Mouse (Mus musculus) right cerebral cortex, postnatal 25 days (tissue): Measurements from ENCODE around the gene Ppp5c.
"Not testable (repeated sequence)": the region's sequence is repeated elsewhere in the genome, so short reads cannot be mapped to it uniquely, and the experiment has no call there.

ENCODE experiments used
- DNase-seq: peaks from one replicate; pipeline ENCODE4 v3.0.0; 2022

The Ppp5c gene

GRCm38 (mm10) chr7:17027588-17028343 is at the start of gene Ppp5c:
TSS of gene Ppp5c (minus strand) at chr7:17027924.
- DNase-seq = peak; percentile 91

GRCm38 (mm10) chr7:17076542-17076941 is 48.8 kb upstream of the Ppp5c start:
- DNase-seq = no peak

GRCm38 (mm10) chr7:17073904-17074615 is 46.3 kb upstream of the Ppp5c start, which contains the start of gene Psg16:
TSS of gene Psg16 (plus strand) at chr7:17074040.
- DNase-seq = peak; percentile 68

GRCm38 (mm10) chr7:17073513-17073903 is 45.8 kb upstream of the Ppp5c start:
- no peak for DNase-seq

GRCm38 (mm10) chr7:17067651-17068050 is 39.9 kb upstream of the Ppp5c start:
- DNase-seq = not testable (repeated sequence)

GRCm38 (mm10) chr7:17067000-17067399 is 39.3 kb upstream of the Ppp5c start:
- no peak for DNase-seq

DNA sequence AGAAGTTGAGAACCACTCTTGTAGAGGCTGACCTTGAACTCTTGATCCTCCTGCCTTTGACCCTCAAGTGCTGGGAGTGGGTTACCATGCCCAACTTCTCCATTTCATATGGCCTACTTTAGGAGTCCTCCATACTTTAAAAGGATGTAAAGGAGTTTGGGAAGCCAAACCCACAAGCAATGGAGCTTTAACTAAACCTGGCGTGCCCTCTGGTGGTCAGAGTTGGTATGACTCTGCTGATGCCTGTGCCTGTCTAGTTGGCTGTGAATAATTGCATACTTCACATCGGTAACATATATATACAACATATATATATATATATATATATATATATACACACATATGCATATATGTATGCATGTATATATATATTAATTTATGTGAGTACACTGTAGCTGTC is 38.7 kb upstream of the Ppp5c start:
- DNase-seq = peak; percentile 80

DNA sequence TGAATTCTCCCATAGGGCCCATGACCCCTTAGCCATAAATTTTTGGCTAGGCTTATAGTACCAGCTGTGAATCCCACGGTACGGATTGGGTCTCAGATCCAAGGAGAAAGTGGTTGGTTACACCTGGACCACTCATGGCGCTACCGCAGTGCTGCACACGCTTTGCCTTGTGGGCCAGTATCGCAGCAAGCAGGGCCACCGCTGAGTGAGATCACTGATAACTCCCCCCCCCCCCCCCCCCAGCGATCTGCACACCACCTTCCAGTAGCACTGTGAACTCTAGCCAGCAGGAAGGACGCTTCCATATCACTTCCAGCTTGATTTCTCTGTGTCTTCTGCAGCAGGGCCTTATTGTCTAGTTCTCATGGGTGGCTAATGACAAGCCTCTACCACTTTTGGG is 37.9 kb upstream of the Ppp5c start:
- DNase-seq = no peak

DNA sequence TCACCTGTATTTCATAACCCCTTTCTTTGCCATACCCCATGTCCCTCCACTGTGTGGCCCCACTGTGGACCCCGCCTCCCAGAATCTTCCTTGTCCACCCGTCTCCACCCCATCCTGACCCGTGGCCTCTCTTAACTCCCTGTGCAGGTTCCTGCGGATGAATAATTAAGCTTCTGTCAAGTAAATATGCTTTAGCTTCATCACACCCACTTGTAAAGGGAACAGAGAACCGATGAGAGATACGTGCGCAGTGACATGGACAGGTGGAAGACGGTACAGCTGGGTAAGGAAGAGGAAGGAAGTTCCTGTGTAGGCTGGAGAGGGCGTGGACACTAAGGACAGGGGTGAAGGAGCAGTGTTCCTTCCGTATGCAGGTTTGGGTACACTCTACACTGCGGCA is 35.1 kb upstream of the Ppp5c start:
- no peak for DNase-seq

DNA sequence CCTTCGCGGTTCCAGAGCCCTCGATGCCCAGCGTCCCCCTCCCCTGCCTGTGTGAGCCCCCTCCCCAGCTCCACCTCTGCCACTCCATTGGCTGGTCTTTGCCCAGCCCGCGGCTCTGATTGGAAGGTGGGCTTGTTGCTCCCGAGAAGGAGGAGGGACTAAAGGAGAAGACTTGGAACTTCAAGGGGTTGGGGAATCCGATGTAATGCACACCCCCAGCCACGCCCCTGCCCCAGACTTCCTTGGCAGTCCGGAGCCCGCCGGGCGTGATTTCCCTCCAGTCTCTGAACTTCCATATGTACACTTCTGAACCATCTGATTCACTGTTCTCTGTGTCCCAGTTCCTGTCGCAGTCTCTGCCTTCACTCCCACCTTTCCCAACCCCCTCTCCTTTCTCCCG is 34.7 kb upstream of the Ppp5c start, which contains the start of gene Hif3a:
Gene Hif3a, minus strand, starts transcription at position 39 of the 400 bp plus-strand sequence.
- DNase-seq = no peak

GRCm38 (mm10) chr7:17060782-17061605 is 33.3 kb upstream of the Ppp5c start:
- no peak for DNase-seq

DNA sequence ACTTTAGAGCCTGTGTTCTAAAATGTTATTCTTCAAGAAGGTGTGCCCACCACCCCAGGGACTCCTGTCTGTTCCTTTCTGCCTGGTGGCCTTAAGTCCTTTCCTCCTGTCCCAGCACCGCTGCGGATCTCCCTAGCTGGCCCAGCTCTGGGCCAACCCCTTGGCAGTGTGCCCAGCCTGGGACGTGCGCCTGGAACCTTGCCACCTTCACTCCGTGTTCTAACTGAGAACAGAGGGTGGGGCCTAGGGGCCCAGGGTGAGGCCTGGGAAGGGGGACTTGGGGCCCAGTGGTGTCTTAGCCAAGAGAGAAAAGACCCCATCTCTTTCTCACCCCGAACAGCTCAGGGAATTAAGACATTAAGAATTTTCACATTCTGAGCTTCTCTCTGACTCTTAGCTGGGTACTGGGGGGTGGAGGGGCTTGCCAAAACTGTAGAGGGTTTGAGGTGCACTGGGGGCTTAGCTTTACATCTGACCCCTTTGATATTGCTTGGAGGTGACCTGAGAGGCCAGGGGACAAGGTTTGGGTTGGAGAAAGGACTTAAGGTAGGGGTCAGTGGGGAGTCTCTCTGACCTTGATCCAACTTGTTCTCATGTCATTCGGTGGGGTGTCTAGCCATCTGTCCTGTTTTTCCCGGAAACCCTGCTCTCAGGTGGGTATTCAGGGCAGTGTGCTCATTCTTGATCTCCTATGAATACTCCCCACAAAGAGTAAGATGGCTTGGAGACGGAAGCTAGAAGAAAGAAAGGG is 32.5 kb upstream of the Ppp5c start:
- peak; percentile 78 for DNase-seq

GRCm38 (mm10) chr7:17059463-17059844 is 31.7 kb upstream of the Ppp5c start:
- no peak for DNase-seq

- DNase-seq = no peak
These were observed 31.2 kb upstream of the Ppp5c start for GRCm38 (mm10) chr7:17058816-17059462.

DNA sequence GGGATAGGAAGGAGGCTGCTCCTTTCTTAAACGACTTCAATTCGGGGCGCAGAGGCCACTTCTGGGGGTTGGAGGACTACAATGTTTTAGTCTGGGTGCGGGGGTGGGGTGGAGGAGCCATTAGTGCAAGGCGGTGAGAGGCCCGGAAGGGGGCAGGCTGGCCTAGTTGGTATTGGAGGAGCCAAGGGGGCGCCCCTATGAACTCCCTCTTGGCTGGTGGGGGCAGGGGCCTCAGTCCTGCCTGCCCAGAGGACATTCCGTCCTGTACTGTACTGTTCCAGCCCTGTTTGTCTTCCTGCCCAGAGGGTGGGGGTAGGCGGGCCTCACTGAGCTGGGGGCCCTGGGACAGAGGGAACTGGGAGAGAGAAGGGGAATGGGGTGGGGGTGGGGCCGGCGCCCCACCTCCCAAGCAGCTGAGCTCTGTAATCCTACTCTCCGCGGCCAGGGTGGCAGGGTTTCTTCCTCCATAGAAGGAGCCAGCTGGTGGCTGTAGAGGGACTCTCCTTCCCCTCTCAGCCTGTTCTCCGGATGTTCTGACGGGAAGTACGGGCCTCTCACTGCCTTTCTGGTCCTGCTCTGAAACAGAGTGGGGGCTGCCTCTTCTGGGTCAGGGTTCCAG is 30.5 kb upstream of the Ppp5c start:
- peak; percentile 64 for DNase-seq

DNA sequence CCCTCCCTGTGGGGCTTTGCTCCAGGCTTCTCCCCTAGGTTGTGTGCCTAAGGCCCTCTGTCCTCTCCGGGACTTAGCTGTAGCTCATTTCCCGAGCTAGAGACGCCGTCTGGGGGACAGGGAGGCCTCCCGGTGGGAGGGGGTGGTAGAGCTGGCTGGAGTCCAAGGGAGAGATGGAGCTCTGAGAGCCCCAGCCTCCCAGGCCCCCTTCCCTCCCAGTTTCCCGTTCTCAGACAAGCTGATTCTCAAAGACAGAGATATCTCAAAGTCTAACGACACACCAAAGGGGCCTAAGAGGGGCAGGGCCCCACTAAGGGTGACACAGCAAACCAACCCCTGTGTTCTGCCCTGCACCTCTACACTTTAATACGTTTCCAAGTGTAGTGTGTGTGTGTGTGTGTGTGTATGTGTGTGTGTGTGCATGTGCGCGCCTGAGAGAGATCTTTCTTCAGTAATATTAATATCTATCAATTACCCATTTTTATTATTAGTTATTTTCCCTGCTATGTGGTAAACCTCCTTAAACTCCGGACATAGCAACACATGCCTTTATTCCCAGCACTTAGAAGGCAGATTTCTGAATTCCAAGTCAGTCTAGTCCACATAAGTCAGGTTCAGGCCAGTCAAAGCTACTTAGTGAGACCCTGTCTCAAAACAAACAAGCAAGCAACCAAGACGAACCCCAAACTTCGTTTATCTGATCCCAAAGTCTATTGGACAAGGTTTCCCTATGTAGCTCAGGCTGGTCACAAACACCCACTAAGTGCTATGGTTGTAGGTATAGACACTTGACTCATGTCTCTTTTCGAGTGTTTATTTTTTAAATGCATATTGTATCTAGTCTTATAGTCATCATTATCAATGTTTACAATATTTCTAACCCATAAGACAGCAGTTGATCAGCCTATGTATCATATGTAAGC is 29.1 kb upstream of the Ppp5c start:
- no peak for DNase-seq

- DNase-seq = peak; percentile 91
These were observed 28.4 kb upstream of the Ppp5c start for GRCm38 (mm10) chr7:17056081-17056581.

- DNase-seq = no peak
These were observed 27.7 kb upstream of the Ppp5c start for GRCm38 (mm10) chr7:17055287-17055946.

DNA sequence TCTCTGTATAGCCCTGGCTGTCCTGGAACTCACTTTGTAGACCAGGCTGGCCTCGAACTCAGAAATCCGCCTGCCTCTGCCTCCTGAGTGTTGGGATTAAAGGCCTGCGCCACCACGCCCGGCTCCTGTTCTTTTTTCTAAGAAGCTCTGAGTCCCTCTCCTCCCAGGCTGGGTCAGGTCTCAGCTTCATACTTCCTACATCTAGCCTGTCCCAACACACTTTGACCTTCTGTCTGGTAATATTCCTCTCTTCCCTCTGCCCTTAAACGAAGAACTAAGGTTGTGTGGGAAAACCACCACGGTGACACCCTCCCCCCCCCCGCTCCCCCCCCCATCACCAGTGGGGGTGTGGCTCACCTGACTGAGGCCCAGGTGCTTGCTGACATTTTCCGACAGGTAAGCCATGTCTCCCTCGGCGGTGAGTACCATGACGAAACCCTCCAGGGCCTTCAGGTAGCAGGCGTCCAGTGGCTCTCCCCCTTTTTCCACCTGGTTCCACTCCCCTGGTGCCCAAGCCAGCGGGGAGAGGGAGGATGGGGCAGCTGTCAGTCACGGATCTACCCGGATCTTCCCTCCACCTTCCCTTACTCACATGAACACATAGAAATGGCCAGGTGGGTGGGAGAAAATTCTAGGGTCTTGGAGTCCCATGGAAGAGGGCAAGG is 26.7 kb upstream of the Ppp5c start:
- no peak for DNase-seq
